Comparison of ENCODE assay signal across 11 mouse cellular contexts in genomic region chr12:85619283-85619897, GRCm38 (mm10). TPM values are rescaled to one million over a fixed set of nuclear protein-coding genes. Genes with fewer than 3 reads are reported as not detected.
DNase-seq lines count a peak whose midpoint lies in the region; ATAC-seq and TF ChIP-seq lines count a peak whose summit lies in the region.
"Had no signal": no experiment of that assay in that cellular context is flagged by ENCODE, and none has a peak within 500 bp of the region (broad histone marks: within the 10 kb centered on the region; RNA-seq: fewer than 3 reads in every experiment).

No protein-coding gene starts in this region.

- no peaks in the 10 kb centered on the region for H3K27me3 ChIP-seq in forebrain, embryonic 13.5 days
- H3K27me3 ChIP-seq in forebrain, embryonic 12.5 days, result no peaks in the 10 kb centered on the region
- no peaks in the 10 kb centered on the region for H3K27me3 ChIP-seq in E14TG2a.4 (ENCODE audit: insufficient read depth, low read length)
- no peaks in the 10 kb centered on the region for H3K27me3 ChIP-seq in heart, adult 2 months (ENCODE audit: control insufficient read depth, insufficient read depth, low read length)

- peak overlapping the region; percentile 25; the same call in 1 of the 2 replicates for H3K27ac ChIP-seq in forebrain, embryonic 13.5 days
- no peak overlapping the region for H3K27ac ChIP-seq in forebrain, embryonic 12.5 days
- no peak overlapping the region for H3K27ac ChIP-seq in heart, adult 2 months

- 75% methylated on average over 7 of the region's 7 CpGs for WGBS in forebrain, embryonic 13.5 days
- 87% methylated on average over 7 of the region's 7 CpGs for WGBS in forebrain, embryonic 12.5 days
- 67% methylated on average over 7 of the region's 7 CpGs for WGBS in heart, adult 2 months

- TF ChIP-seq POLR2A in heart, adult 2 months (IDR thresholded peaks at IDR 0.05; ENCODE audit: insufficient read depth, low read depth, low read length), result no peak

- no peaks in the 10 kb centered on the region for H3K9me3 ChIP-seq in forebrain, embryonic 13.5 days (replicated peaks)
- H3K9me3 ChIP-seq in forebrain, embryonic 12.5 days, result no peaks in the 10 kb centered on the region
- H3K9me3 ChIP-seq in E14TG2a.4 (ENCODE audit: low read length), result no peaks in the 10 kb centered on the region

- intact Hi-C loops in heart, adult 2 months (cut with DNase I), result no loop called here

- H3K4me2 ChIP-seq in forebrain, embryonic 13.5 days, result no peak overlapping the region
- no peak overlapping the region for H3K4me2 ChIP-seq in forebrain, embryonic 12.5 days

- no peak overlapping the region for H3K9ac ChIP-seq in forebrain, embryonic 13.5 days
- H3K9ac ChIP-seq in forebrain, embryonic 12.5 days, result no peak overlapping the region
- no peak overlapping the region for H3K9ac ChIP-seq in heart, adult 2 months (ENCODE audit: low read depth, low read length)
- H3K9ac ChIP-seq: liver, postnatal 0 days had no signal

- H3K79me2 ChIP-seq in heart, adult 2 months (replicated peaks; ENCODE audit: control insufficient read depth, insufficient read depth, low read length), result peaks cover 5% of the 10 kb centered on the region

- peak; percentile 86 to 88 for DNase-seq in cerebellum, postnatal 10 days
- peak; percentile 47 to 69 for DNase-seq in kidney, postnatal 25 days
- DNase-seq in right cerebral cortex, postnatal 25 days, result no peak
- DNase-seq in heart, adult 2 months, result no peak
- DNase-seq: adrenal gland, postnatal 10 days; liver, postnatal 0 days; thymus, postnatal 14 days had no signal

- H3K4me1 ChIP-seq in forebrain, embryonic 13.5 days, result peaks cover 31% of the 10 kb centered on the region
- H3K4me1 ChIP-seq in forebrain, embryonic 12.5 days, result peaks cover 27% of the 10 kb centered on the region
- H3K4me1 ChIP-seq in E14TG2a.4 (replicated peaks; ENCODE audit: low read depth, low read length), result peaks cover 97% of the 10 kb centered on the region
- peaks cover 13% of the 10 kb centered on the region for H3K4me1 ChIP-seq in heart, adult 2 months (ENCODE audit: control insufficient read depth, insufficient read depth, low read length)

- ATAC-seq in forebrain, embryonic 13.5 days, result no peak
- no peak for ATAC-seq in forebrain, embryonic 12.5 days (ENCODE audit: low FRiP score)
- ATAC-seq in erythroblast, adult 5-6 weeks (replicated peaks; ENCODE audit: low FRiP score, poor library complexity, severe bottlenecking), result no peak
- ATAC-seq: liver, postnatal 0 days had no signal

- no peak for TF ChIP-seq EP300 in heart, adult 2 months (IDR thresholded peaks at IDR 0.05; ENCODE audit: insufficient read depth, low read depth, low read length)

- no peak overlapping the region for H3K4me3 ChIP-seq in forebrain, embryonic 13.5 days
- H3K4me3 ChIP-seq in forebrain, embryonic 12.5 days (replicated peaks), result no peak overlapping the region
- peak overlapping the region; percentile 20; the same call in 1 of the 2 replicates for H3K4me3 ChIP-seq in E14TG2a.4 (replicated peaks; ENCODE audit: low read length)
- no peak overlapping the region for H3K4me3 ChIP-seq in heart, adult 2 months

- no peaks in the 10 kb centered on the region for H3K36me3 ChIP-seq in forebrain, embryonic 13.5 days (ENCODE audit: poor library complexity, severe bottlenecking)
- no peaks in the 10 kb centered on the region for H3K36me3 ChIP-seq in forebrain, embryonic 12.5 days (replicated peaks)
- no peaks in the 10 kb centered on the region; the same call in 1 of the 2 replicates for H3K36me3 ChIP-seq in E14TG2a.4 (ENCODE audit: insufficient read depth, low read length)
- H3K36me3 ChIP-seq in heart, adult 2 months (ENCODE audit: control insufficient read depth, insufficient read depth, low read length), result 0 out of 2 replicates have a peak, but pooled peaks cover 5% of the 10 kb centered on the region

- no peak for TF ChIP-seq CTCF in E14TG2a.4 (conservative IDR thresholded peaks at IDR 0.05; ENCODE audit: low read length)
- no peak for TF ChIP-seq CTCF in heart, adult 2 months (IDR thresholded peaks at IDR 0.05)

RNA-seq across cellular contexts. Expression of gene Jdp2, which starts 20.6 kb away (rescaled TPM):
- 0.21 TPM in 1 of 2 replicates, not detected in the other for polyA plus RNA-seq in forebrain, embryonic 13.5 days (2015; fragmentation: Nextera tagmentation; extraction: Ambion mirVana)
- 0.47 and 0.56 TPM in 2 replicates for polyA plus RNA-seq in forebrain, embryonic 12.5 days (2016; fragmentation: Nextera tagmentation; extraction: Ambion mirVana)
- total RNA-seq in heart, adult 2 months (2021), result 10 to 100 TPM in 1 of 2 experiments, 1 to 10 TPM in 1; 7.5 to 15.9 TPM
- 4.3 and 4.6 TPM in 2 replicates for polyA plus RNA-seq in heart, adult 2 months (2012; rRNA removed)
- total RNA-seq in erythroblast, adult 5-6 weeks (2015; ENCODE audit: low replicate concordance), result 12.7 and 14.6 TPM in 2 replicates
- 12.4 and 13.7 TPM in 2 replicates for total RNA-seq in erythroblast, adult 5-6 weeks (2017; ENCODE audit: low replicate concordance)

Comparison
In these comparisons a context has a peak if more than half of its experiments do, and no peak if none do; other contexts are left out.
1. DNase-seq: peak in cerebellum, postnatal 10 days (2 of 2) and kidney, postnatal 25 days (2 of 2); none in right cerebral cortex, postnatal 25 days (single experiment) and heart, adult 2 months (0 of 2).